Mouse (Mus musculus) CH12F3 (cell line): Measurements from ENCODE around the gene Ifna4.
"Not testable (repeated sequence)": the region's sequence is repeated elsewhere in the genome, so short reads cannot be mapped to it uniquely, and the experiment has no call there.

Source experiments
- in situ Hi-C: fragments of 300-500 bp; cut with MboI; formaldehyde crosslinking; loops from 2 replicates; pipeline ENCODE4 v1.14.3; 2020; ENCODE audit warnings: low sequenced_read_pairs

Gene Ifna4

DNA sequence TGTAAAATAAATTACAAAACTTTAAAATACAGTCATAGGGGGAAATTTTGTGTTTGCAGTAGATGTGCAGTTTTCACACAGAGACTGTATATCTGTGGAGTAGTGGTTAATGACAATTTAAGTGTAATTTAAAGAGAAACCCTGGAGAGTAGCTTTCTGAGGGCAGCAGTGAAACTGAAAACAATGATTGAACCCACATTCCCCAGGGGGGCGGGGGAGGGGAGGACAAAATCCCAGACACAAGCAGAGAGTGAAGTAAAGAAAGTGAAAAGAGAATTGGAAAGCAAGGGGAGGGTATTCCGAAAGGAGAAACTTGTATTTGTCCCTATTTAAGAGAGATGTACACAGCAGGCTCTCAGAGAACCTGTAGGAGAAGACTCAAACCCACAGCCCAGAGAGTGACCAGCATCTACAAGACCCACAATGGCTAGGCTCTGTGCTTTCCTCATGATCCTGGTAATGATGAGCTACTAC is at the start of gene Ifna4:
Ifna4 (plus strand) TSS at position 424 of the 474 bp plus-strand sequence.
- in situ Hi-C loops, result no loop called here

DNA sequence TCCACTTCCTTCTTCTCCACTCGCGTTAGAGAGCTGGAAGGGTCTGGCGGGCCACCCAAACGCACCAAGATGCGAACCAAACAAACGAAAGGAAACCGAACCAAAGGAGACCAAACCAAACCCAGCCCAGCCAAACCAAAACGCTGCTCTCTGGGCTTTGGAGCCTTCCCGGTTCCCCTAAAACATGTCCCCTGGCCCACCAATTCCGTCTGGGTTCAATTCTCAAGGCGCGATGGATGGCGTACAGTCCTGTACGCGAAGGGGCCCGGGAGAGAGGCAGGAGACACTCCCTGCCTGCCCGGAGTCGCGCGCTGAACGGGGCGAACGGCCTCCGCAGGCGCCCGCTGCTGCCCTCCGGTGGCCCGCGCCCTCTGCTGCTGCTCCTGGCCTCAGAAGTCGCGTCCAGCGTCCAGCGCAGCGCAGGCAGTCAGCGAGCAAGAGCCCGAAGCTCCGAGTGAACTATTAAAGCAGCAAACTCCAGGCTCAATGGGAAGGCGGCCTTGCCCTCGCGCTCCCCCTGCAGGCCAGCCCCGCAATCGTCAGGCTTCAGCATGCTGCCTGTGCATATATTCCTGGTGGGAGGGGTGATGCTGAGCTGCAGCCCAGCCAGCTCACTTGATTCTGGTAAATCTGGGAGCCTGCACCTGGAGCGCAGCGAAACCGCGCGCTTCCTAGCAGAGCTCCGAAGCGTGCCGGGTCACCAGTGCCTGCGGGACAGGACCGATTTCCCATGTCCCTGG is 47.6 kb upstream of the Ifna4 start, which contains the start of gene Gm13275:
Gm13275 (plus strand) TSS at position 552 of the 740 bp plus-strand sequence.
- in situ Hi-C loops, result not testable (repeated sequence)

- in situ Hi-C loops, result not testable (repeated sequence)
These were observed 44.6 kb upstream of the Ifna4 start, which contains the start of gene Gm13279 for GRCm38 (mm10) chr4:88797097-88797496. Gm13279 (plus strand) TSS chr4:88797397.

- in situ Hi-C loops, result not testable (repeated sequence)
These were observed 42.3 kb upstream of the Ifna4 start, which contains the start of gene Gm13285 for GRCm38 (mm10) chr4:88799365-88799764. Gm13285 (plus strand) TSS chr4:88799665.

DNA sequence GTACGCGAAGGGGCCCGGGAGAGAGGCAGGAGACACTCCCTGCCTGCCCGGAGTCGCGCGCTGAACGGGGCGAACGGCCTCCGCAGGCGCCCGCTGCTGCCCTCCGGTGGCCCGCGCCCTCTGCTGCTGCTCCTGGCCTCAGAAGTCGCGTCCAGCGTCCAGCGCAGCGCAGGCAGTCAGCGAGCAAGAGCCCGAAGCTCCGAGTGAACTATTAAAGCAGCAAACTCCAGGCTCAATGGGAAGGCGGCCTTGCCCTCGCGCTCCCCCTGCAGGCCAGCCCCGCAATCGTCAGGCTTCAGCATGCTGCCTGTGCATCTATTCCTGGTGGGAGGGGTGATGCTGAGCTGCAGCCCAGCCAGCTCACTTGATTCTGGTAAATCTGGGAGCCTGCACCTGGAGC is 38.7 kb upstream of the Ifna4 start, which contains the start of gene Gm13287:
Gm13287 (plus strand) TSS at position 301 of the 400 bp plus-strand sequence.
- in situ Hi-C loops, result not testable (repeated sequence)

- in situ Hi-C loops, result not testable (repeated sequence)
These were observed 36.4 kb upstream of the Ifna4 start, which contains the start of gene Gm13288 for GRCm38 (mm10) chr4:88805231-88805630. Gm13288 (plus strand) TSS chr4:88805531.

GRCm38 (mm10) chr4:88805761-88806160 is 35.9 kb upstream of the Ifna4 start:
- in situ Hi-C loops, result not testable (repeated sequence)

DNA sequence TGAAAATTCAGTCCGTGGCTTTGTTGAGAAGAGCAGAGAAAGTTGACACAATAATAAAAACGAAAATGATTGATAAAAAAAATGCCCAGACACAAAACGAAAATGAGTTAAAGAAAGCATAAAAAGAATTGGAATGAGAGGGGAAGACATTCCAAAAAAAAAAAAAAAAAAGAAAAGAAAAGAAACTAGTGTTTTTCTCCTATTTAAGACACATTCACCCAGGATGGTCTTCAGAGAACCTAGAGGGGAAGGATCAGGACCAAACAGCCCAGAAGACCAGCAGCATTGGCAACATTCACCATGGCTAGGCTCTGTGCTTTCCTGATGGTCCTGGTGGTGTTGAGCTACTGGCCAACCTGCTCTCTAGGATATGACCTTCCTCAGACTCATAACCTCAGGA is 25.7 kb upstream of the Ifna4 start, which contains the start of gene Ifna7:
Ifna7 (plus strand) TSS at position 301 of the 400 bp plus-strand sequence.
- in situ Hi-C loops, result no loop called here

DNA sequence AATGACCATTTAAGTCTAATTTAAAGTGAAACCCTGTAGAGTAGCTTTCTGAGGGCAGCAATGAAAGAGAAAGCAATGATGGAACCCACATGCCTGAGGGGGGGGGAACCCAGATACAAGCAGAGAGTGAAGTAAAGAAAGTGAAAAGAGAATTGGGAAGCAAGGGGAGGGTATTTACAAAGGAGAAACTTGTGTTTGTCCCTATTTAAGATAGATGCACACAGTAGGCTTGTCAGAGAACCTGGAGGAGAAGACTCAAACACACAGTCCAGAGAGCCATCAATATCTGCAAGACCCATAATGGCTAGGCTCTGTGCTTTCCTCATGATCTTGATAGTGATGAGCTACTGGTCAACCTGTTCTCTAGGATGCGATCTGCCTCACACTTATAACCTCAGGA is 22.0 kb upstream of the Ifna4 start, which contains the start of gene Ifna11:
Ifna11 (plus strand) TSS at position 301 of the 400 bp plus-strand sequence.
- in situ Hi-C loops, result no loop called here

GRCm38 (mm10) chr4:88822995-88823394 is 18.7 kb upstream of the Ifna4 start:
- in situ Hi-C loops, result no loop called here

DNA sequence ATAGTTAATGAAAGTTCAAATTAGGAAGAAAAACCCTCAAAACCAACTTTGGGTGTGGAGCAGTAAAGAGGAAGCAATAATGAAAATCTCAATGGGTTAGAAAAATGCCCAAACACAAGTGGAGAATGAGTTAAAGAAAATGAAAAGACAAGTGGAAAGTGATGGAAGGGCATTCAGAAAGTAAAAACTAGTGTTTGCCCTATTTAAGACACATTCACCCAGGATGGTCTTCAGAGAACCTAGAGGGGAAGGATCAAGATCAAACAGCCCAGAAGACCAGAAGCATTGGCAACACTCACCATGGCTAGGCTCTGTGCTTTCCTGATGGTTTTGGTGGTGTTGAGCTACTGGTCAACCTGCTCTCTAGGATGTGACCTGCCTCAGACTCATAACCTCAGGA is 14.5 kb upstream of the Ifna4 start, which contains the start of gene Ifna6:
Ifna6 (plus strand) TSS at position 301 of the 400 bp plus-strand sequence.
- in situ Hi-C loops, result not testable (repeated sequence)

GRCm38 (mm10) chr4:88830523-88830922 is 11.1 kb upstream of the Ifna4 start:
- in situ Hi-C loops, result no loop called here

- in situ Hi-C loops, result not testable (repeated sequence)
These were observed 6.4 kb upstream of the Ifna4 start, which contains the start of gene Ifna5 for GRCm38 (mm10) chr4:88835225-88835624. Ifna5 (plus strand) TSS chr4:88835525.

- in situ Hi-C loops, result no loop called here
These were observed 2.8 kb upstream of the Ifna4 start for GRCm38 (mm10) chr4:88838828-88839227.

GRCm38 (mm10) chr4:88840058-88840457 is 1.6 kb upstream of the Ifna4 start:
- in situ Hi-C loops, result no loop called here

- in situ Hi-C loops, result no loop called here
These were observed 3.7 kb downstream of the Ifna4 start for GRCm38 (mm10) chr4:88845334-88845733.

GRCm38 (mm10) chr4:88849698-88850097 is 8.0 kb downstream of the Ifna4 start, which contains the start of gene Ifna1:
Ifna1 (plus strand) TSS chr4:88850087.
- in situ Hi-C loops, result no loop called here

GRCm38 (mm10) chr4:88851026-88851763 is 9.5 kb downstream of the Ifna4 start:
- in situ Hi-C loops, result no loop called here

- in situ Hi-C loops, result no loop called here
These were observed 17.6 kb downstream of the Ifna4 start for GRCm38 (mm10) chr4:88859214-88859613.

DNA sequence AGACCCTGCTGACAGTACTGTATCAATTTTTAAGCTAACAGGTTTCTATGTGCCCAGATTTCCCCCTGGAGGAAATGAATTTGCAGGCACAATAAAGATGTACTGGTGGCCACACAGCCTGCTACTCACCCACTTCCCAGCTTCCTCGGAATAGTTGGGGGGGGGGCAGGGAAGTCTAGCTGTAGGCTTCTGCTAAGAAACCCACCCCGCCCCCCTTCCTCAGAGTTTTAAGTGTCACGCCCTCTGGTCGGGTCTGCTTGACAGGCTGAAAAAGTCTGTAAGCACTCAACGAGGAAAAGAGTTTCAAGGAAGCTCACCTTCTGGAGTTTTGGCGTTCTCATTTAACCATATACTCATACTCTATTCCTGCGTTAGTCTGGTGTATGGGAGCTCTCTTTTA is 21.6 kb downstream of the Ifna4 start:
- in situ Hi-C loops, result no loop called here

GRCm38 (mm10) chr4:88864599-88864998 is 22.9 kb downstream of the Ifna4 start:
- in situ Hi-C loops, result no loop called here
